9 mouse cellular contexts compared by ENCODE assay signal in the genomic region with DNA sequence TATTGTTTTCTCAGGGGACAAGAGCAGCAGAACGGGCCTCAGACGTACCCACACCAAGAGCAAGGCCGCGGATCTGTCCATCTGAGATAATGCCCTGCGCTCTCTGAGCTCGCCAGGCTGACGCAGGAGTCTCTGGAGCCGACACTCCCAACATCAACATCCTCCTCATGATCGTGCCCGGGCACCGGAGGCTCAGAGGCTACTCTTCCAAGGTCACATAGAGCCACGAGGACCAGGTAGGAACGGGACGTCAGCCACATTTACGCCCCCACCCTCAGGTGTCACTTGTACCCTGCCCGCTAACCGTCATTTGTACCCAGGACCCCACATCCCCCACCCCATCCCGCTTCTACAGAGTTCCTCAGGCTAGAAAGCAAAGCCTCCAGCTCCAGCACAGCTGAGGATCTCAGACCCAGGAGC. TPM values are rescaled to one million over a fixed set of nuclear protein-coding genes. Genes with fewer than 3 reads are reported as not detected.
DNase-seq lines count a peak whose midpoint lies in the region; ATAC-seq and TF ChIP-seq lines count a peak whose summit lies in the region.
"Had no signal": no experiment of that assay in that cellular context is flagged by ENCODE, and none has a peak within 500 bp of the region (broad histone marks: within the 10 kb centered on the region; RNA-seq: fewer than 3 reads in every experiment).

No protein-coding gene starts in this region.

- TF ChIP-seq CTCF in forebrain, postnatal 0 days (IDR thresholded peaks at IDR 0.05; ENCODE audit: low read depth): no peak
- no peak for TF ChIP-seq CTCF in midbrain, postnatal 0 days (IDR thresholded peaks at IDR 0.05)

- H3K4me2 ChIP-seq in neural tube, embryonic 11.5 days (ENCODE audit: low read depth): peak overlapping the region; percentile 93
- peak overlapping the region; percentile 81 for H3K4me2 ChIP-seq in forebrain, postnatal 0 days (ENCODE audit: low read depth)
- H3K4me2 ChIP-seq in liver, embryonic 13.5 days: peak overlapping the region; percentile 79
- H3K4me2 ChIP-seq in midbrain, postnatal 0 days (ENCODE audit: low read depth, low read length, poor library complexity, severe bottlenecking): peak overlapping the region; percentile 92

- peak overlapping the region; percentile 71 for H3K4me3 ChIP-seq in neural tube, embryonic 11.5 days (ENCODE audit: low read depth, low read length)
- peak overlapping the region; percentile 51 for H3K4me3 ChIP-seq in forebrain, postnatal 0 days (ENCODE audit: low read depth, low read length)
- H3K4me3 ChIP-seq in liver, embryonic 13.5 days (replicated peaks): peak overlapping the region; percentile 75
- peak overlapping the region; percentile 72 for H3K4me3 ChIP-seq in midbrain, postnatal 0 days (ENCODE audit: low read depth, low read length)

- H3K9ac ChIP-seq in neural tube, embryonic 11.5 days (ENCODE audit: low read length): peak overlapping the region; percentile 81
- H3K9ac ChIP-seq in forebrain, postnatal 0 days: peak overlapping the region; percentile 56
- H3K9ac ChIP-seq in liver, embryonic 13.5 days: peak overlapping the region; percentile 87
- peak overlapping the region; percentile 66 for H3K9ac ChIP-seq in midbrain, postnatal 0 days (replicated peaks; ENCODE audit: low read length, poor library complexity, severe bottlenecking)

- WGBS in neural tube, embryonic 11.5 days: 0% methylated on average over 18 of the region's 18 CpGs
- WGBS in forebrain, postnatal 0 days: 2% methylated on average over 18 of the region's 18 CpGs
- WGBS in liver, embryonic 13.5 days (ENCODE audit: insufficient replicate concordance): 1% methylated on average over 18 of the region's 18 CpGs
- under 1% methylated on average over 17 of the region's 18 CpGs for WGBS in midbrain, postnatal 0 days

- peak; percentile 72 for ATAC-seq in neural tube, embryonic 11.5 days (ENCODE audit: insufficient read depth, low FRiP score, low TSS enrichment)
- ATAC-seq in forebrain, postnatal 0 days: peak; percentile 55
- ATAC-seq in liver, embryonic 13.5 days (ENCODE audit: low read depth): peak; percentile 85
- peak; percentile 71 for ATAC-seq in midbrain, postnatal 0 days (ENCODE audit: low FRiP score)

- H3K4me1 ChIP-seq in neural tube, embryonic 11.5 days (ENCODE audit: control insufficient read depth, insufficient read depth, low read length): 0 out of 2 replicates have a peak, but pooled peaks cover 10% of the 10 kb centered on the region
- H3K4me1 ChIP-seq in forebrain, postnatal 0 days (ENCODE audit: insufficient read depth): peaks cover 3% of the 10 kb centered on the region; the same call in 1 of the 2 replicates
- peaks cover 59% of the 10 kb centered on the region for H3K4me1 ChIP-seq in liver, embryonic 13.5 days (replicated peaks)
- peaks cover 8% of the 10 kb centered on the region; the same call in 1 of the 2 replicates for H3K4me1 ChIP-seq in midbrain, postnatal 0 days (ENCODE audit: insufficient read depth, low read length)

- no peaks in the 10 kb centered on the region for H3K27me3 ChIP-seq in neural tube, embryonic 11.5 days (ENCODE audit: control insufficient read depth, insufficient read depth, low read length)
- no peaks in the 10 kb centered on the region for H3K27me3 ChIP-seq in forebrain, postnatal 0 days (ENCODE audit: insufficient read depth, low read length)
- no peaks in the 10 kb centered on the region for H3K27me3 ChIP-seq in liver, embryonic 13.5 days
- H3K27me3 ChIP-seq in midbrain, postnatal 0 days (ENCODE audit: insufficient read depth, low read length): no peaks in the 10 kb centered on the region

- no peaks in the 10 kb centered on the region for H3K36me3 ChIP-seq in neural tube, embryonic 11.5 days (ENCODE audit: control insufficient read depth, insufficient read depth, low read length)
- H3K36me3 ChIP-seq in forebrain, postnatal 0 days (ENCODE audit: insufficient read depth): peaks cover 3% of the 10 kb centered on the region; the same call in 1 of the 2 replicates
- H3K36me3 ChIP-seq in liver, embryonic 13.5 days: peaks cover 26% of the 10 kb centered on the region
- no peaks in the 10 kb centered on the region for H3K36me3 ChIP-seq in midbrain, postnatal 0 days (ENCODE audit: insufficient read depth, low read length)

- peak overlapping the region; percentile 90 for H3K27ac ChIP-seq in neural tube, embryonic 11.5 days (ENCODE audit: low read depth, low read length)
- peak overlapping the region; percentile 62; the same call in 1 of the 2 replicates for H3K27ac ChIP-seq in forebrain, postnatal 0 days (ENCODE audit: low read depth, low read length)
- H3K27ac ChIP-seq in liver, embryonic 13.5 days: peak overlapping the region; percentile 95
- H3K27ac ChIP-seq in midbrain, postnatal 0 days (ENCODE audit: low read depth, low read length): peak overlapping the region; percentile 80

- DNase-seq in neural tube, embryonic 11.5 days (ENCODE audit: low spot score): no peak
- no peak for DNase-seq in neural tube, embryonic 10.5 days (ENCODE audit: extremely low spot score, low spot score)
- DNase-seq in c-Kit-positive CD71-positive TER-119-negative erythroid progenitor cells, embryonic 14.5 days (ENCODE audit: low read depth): peak; percentile 63
- DNase-seq in forebrain, postnatal 0 days: no peak
- peak; percentile 78 for DNase-seq in liver, embryonic 13.5 days
- peak; percentile 38 for DNase-seq in midbrain, postnatal 0 days (ENCODE audit: low spot score)
- no peak for DNase-seq in thymus, postnatal 14 days
- no peak for DNase-seq in cerebellum, postnatal 25 days

- no peaks in the 10 kb centered on the region for H3K9me3 ChIP-seq in neural tube, embryonic 11.5 days (ENCODE audit: control insufficient read depth, low read length)
- H3K9me3 ChIP-seq in forebrain, postnatal 0 days (ENCODE audit: low read length): no peaks in the 10 kb centered on the region
- no peaks in the 10 kb centered on the region for H3K9me3 ChIP-seq in liver, embryonic 13.5 days (replicated peaks)
- no peaks in the 10 kb centered on the region for H3K9me3 ChIP-seq in midbrain, postnatal 0 days (ENCODE audit: low read length)

RNA-seq across cellular contexts. Expression of a gene that starts 0.4 kb away (rescaled TPM):
- polyA plus RNA-seq in neural tube, embryonic 11.5 days (2014; fragmentation: Nextera tagmentation; extraction: Ambion mirVana): 126 and 130 TPM in 2 replicates
- 47.2 and 95.0 TPM in 2 replicates for total RNA-seq in forebrain, postnatal 0 days (2014; rRNA removed)
- polyA plus RNA-seq in forebrain, postnatal 0 days (2015; fragmentation: Nextera tagmentation; extraction: Ambion mirVana): 94.0 and 96.2 TPM in 2 replicates
- polyA plus RNA-seq in liver, embryonic 13.5 days (2015; fragmentation: Nextera tagmentation; extraction: Ambion mirVana): 124 and 129 TPM in 2 replicates
- total RNA-seq in midbrain, postnatal 0 days (2014; rRNA removed): 44.8 and 89.5 TPM in 2 replicates
- polyA plus RNA-seq in midbrain, postnatal 0 days (2015; fragmentation: Nextera tagmentation; extraction: Ambion mirVana): 59.1 and 60.4 TPM in 2 replicates

RNA-seq across cellular contexts. Expression of a gene that starts 20.4 kb away (rescaled TPM):
- 10.3 and 10.8 TPM in 2 replicates for polyA plus RNA-seq in neural tube, embryonic 11.5 days (2014; fragmentation: Nextera tagmentation; extraction: Ambion mirVana)
- 113 and 120 TPM in 2 replicates for total RNA-seq in forebrain, postnatal 0 days (2014; rRNA removed)
- polyA plus RNA-seq in forebrain, postnatal 0 days (2015; fragmentation: Nextera tagmentation; extraction: Ambion mirVana): 13.0 and 17.9 TPM in 2 replicates
- polyA plus RNA-seq in liver, embryonic 13.5 days (2015; fragmentation: Nextera tagmentation; extraction: Ambion mirVana): 3.5 and 4.5 TPM in 2 replicates
- 98.2 and 103 TPM in 2 replicates for total RNA-seq in midbrain, postnatal 0 days (2014; rRNA removed)
- polyA plus RNA-seq in midbrain, postnatal 0 days (2015; fragmentation: Nextera tagmentation; extraction: Ambion mirVana): 11.7 and 13.1 TPM in 2 replicates

RNA-seq across cellular contexts. Expression of a gene that starts 26.2 kb away (rescaled TPM):
- not detected in 2 replicates for polyA plus RNA-seq in neural tube, embryonic 11.5 days (2014; fragmentation: Nextera tagmentation; extraction: Ambion mirVana)
- not detected in 2 replicates for total RNA-seq in forebrain, postnatal 0 days (2014; rRNA removed)
- polyA plus RNA-seq in forebrain, postnatal 0 days (2015; fragmentation: Nextera tagmentation; extraction: Ambion mirVana): not detected in 2 replicates
- not detected in 2 replicates for polyA plus RNA-seq in liver, embryonic 13.5 days (2015; fragmentation: Nextera tagmentation; extraction: Ambion mirVana)
- total RNA-seq in midbrain, postnatal 0 days (2014; rRNA removed): not detected in 2 replicates
- polyA plus RNA-seq in midbrain, postnatal 0 days (2015; fragmentation: Nextera tagmentation; extraction: Ambion mirVana): not detected in 2 replicates
- total RNA-seq: gastrocnemius, postnatal 4 days had no signal

RNA-seq across cellular contexts. Expression of a gene that starts 27.2 kb away (rescaled TPM):
- polyA plus RNA-seq in neural tube, embryonic 11.5 days (2014; fragmentation: Nextera tagmentation; extraction: Ambion mirVana): 108 and 115 TPM in 2 replicates
- total RNA-seq in forebrain, postnatal 0 days (2014; rRNA removed): 10.6 and 11.7 TPM in 2 replicates
- 12.4 and 15.2 TPM in 2 replicates for polyA plus RNA-seq in forebrain, postnatal 0 days (2015; fragmentation: Nextera tagmentation; extraction: Ambion mirVana)
- 171 and 201 TPM in 2 replicates for polyA plus RNA-seq in liver, embryonic 13.5 days (2015; fragmentation: Nextera tagmentation; extraction: Ambion mirVana)
- total RNA-seq in midbrain, postnatal 0 days (2014; rRNA removed): 10.0 and 13.1 TPM in 2 replicates
- polyA plus RNA-seq in midbrain, postnatal 0 days (2015; fragmentation: Nextera tagmentation; extraction: Ambion mirVana): 14.0 and 15.1 TPM in 2 replicates

RNA-seq across cellular contexts. Expression of a gene that starts 27.6 kb away (rescaled TPM):
- polyA plus RNA-seq in neural tube, embryonic 11.5 days (2014; fragmentation: Nextera tagmentation; extraction: Ambion mirVana): 5.8 and 6.0 TPM in 2 replicates
- total RNA-seq in forebrain, postnatal 0 days (2014; rRNA removed): 19.6 and 26.2 TPM in 2 replicates
- 7.7 and 9.7 TPM in 2 replicates for polyA plus RNA-seq in forebrain, postnatal 0 days (2015; fragmentation: Nextera tagmentation; extraction: Ambion mirVana)
- 1.1 and 1.2 TPM in 2 replicates for polyA plus RNA-seq in liver, embryonic 13.5 days (2015; fragmentation: Nextera tagmentation; extraction: Ambion mirVana)
- total RNA-seq in midbrain, postnatal 0 days (2014; rRNA removed): 19.3 and 27.5 TPM in 2 replicates
- 9.5 and 10.2 TPM in 2 replicates for polyA plus RNA-seq in midbrain, postnatal 0 days (2015; fragmentation: Nextera tagmentation; extraction: Ambion mirVana)

Comparison
In these comparisons a context has a peak if more than half of its experiments do, and no peak if none do; other contexts are left out.
1. DNase-seq: peak in c-Kit-positive CD71-positive TER-119-negative erythroid progenitor cells, embryonic 14.5 days (single experiment), liver, embryonic 13.5 days (single experiment) and midbrain, postnatal 0 days (single experiment); none in neural tube, embryonic 11.5 days (single experiment), neural tube, embryonic 10.5 days (single experiment), forebrain, postnatal 0 days (single experiment), thymus, postnatal 14 days (single experiment) and cerebellum, postnatal 25 days (0 of 2).
2. Peak in every context shown above with its lines, with median percentiles within 50 percentile points of each other: ATAC-seq, H3K27ac ChIP-seq, H3K4me2 ChIP-seq, H3K4me3 ChIP-seq and H3K9ac ChIP-seq.